Mouse (Mus musculus): ENCODE data around the gene Ppif. TPM values are rescaled to one million over a fixed set of nuclear protein-coding genes. Genes with fewer than 3 reads are reported as not detected.

Gene Ppif
- polyA plus RNA-seq, 1 experiment from 2014 or later: 80.0 TPM

DNA sequence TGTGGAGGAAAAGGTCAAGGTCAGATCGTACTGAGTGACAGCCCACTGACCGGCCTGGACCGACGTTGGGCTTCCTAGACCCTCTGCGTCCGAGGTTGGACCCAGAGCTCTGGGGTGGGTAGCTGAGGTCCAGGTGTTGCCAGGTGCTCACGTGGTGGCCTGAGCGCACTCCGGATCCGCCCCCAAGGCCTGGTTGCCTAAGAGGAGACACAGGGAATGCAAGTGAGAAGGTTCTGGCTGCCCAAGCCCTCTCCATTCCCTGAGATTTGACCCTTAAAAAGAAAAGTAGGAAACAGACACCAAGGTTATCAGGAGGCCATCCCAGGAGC, 579 bp downstream of the Ppif start:
- ATAC-seq: peak; percentile 38; the same call in 1 of the 2 replicates
- Histone ChIP-seq H3K27ac (ENCODE audit: low read depth, low read length) (peak overlapping the region; percentile 71), H3K4me2 (replicated peaks; ENCODE audit: low read depth) (peak overlapping the region; percentile 86), H3K4me1 (replicated peaks; ENCODE audit: control insufficient read depth, insufficient read depth, low read length) (peaks cover 7% of the 10 kb centered on the region), H3K9me3 (ENCODE audit: control insufficient read depth) (no peaks in the 10 kb centered on the region), H3K27me3 (replicated peaks; ENCODE audit: control insufficient read depth, insufficient read depth, low read length) (no peaks in the 10 kb centered on the region), H3K9ac (ENCODE audit: low read depth, low read length) (peak overlapping the region; percentile 55), H3K36me3 (ENCODE audit: control insufficient read depth, insufficient read depth) (peaks cover 38% of the 10 kb centered on the region), H3K4me3 (ENCODE audit: low read depth, low read length) (peak overlapping the region; percentile 69)
- no peak for TF ChIP-seq CTCF (IDR thresholded peaks at IDR 0.05; ENCODE audit: low read depth)
- 2% methylated on average over 10 of the region's 10 CpGs for WGBS

DNA sequence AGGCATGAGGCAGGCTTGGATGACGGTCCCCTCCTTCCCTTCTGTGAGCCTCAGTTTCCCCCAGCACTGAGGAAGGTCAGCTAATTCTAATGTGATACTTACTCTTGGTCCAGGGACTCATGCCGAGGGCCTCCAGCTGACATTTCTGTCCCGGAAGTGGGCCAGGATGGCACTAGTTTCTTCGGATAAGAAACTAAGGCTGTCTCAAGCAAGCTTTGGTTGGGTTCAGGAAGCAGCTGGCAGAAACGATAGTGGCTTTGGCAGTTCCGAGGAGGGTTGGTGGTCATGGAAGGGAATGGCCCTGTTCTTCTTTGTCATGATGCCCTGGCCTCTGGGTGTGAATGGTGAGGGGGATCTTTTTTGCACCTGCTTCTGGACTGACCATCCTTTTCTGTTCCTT, 1.1 kb downstream of the Ppif start:
- H3K27ac ChIP-seq (ENCODE audit: low read depth, low read length): no peak overlapping the region
- no peak for TF ChIP-seq CTCF (IDR thresholded peaks at IDR 0.05; ENCODE audit: low read depth)
- H3K9ac ChIP-seq (ENCODE audit: low read depth, low read length): peak overlapping the region; percentile 55; the same call in 1 of the 2 replicates
- WGBS: 38% methylated on average over 6 of the region's 6 CpGs
- no peak for ATAC-seq
- H3K4me2 ChIP-seq (replicated peaks; ENCODE audit: low read depth): peak overlapping the region; percentile 86
- peaks cover 7% of the 10 kb centered on the region for H3K4me1 ChIP-seq (replicated peaks; ENCODE audit: control insufficient read depth, insufficient read depth, low read length)
- no peaks in the 10 kb centered on the region for H3K9me3 ChIP-seq (ENCODE audit: control insufficient read depth)
- H3K27me3 ChIP-seq (replicated peaks; ENCODE audit: control insufficient read depth, insufficient read depth, low read length): no peaks in the 10 kb centered on the region
- peak overlapping the region; percentile 69 for H3K4me3 ChIP-seq (ENCODE audit: low read depth, low read length)
- H3K36me3 ChIP-seq (ENCODE audit: control insufficient read depth, insufficient read depth): peaks cover 42% of the 10 kb centered on the region

DNA sequence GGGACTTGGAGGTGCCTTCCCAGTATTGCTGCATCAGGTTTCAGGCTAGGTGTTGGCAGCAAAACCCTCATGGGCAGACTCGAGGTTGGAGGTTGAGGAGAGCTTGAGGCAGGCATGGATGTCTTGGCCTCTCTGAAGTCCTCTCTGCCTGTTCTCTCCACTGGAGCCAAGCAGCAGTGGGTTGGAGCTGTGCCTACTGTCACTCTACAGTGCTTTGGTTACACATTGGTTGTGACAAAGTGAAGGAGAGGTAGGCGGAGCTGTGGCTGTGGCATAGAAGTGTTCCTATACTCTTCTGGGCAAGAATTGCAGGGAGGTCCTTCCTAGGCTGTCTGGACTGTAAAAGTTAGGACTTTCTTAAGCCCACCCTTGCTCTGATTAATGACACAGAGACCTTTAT, 2.4 kb downstream of the Ppif start:
- TF ChIP-seq CTCF (IDR thresholded peaks at IDR 0.05; ENCODE audit: low read depth): no peak
- 65% methylated on average over 2 of the region's 2 CpGs for WGBS
- Histone ChIP-seq H3K36me3 (ENCODE audit: control insufficient read depth, insufficient read depth) (peaks cover 48% of the 10 kb centered on the region), H3K4me3 (ENCODE audit: low read depth, low read length) (no peak overlapping the region), H3K27ac (ENCODE audit: low read depth, low read length) (no peak overlapping the region), H3K9me3 (ENCODE audit: control insufficient read depth) (no peaks in the 10 kb centered on the region), H3K9ac (ENCODE audit: low read depth, low read length) (no peak overlapping the region), H3K27me3 (replicated peaks; ENCODE audit: control insufficient read depth, insufficient read depth, low read length) (no peaks in the 10 kb centered on the region), H3K4me1 (replicated peaks; ENCODE audit: control insufficient read depth, insufficient read depth, low read length) (peaks cover 7% of the 10 kb centered on the region), H3K4me2 (replicated peaks; ENCODE audit: low read depth) (no peak overlapping the region)
- ATAC-seq: no peak

DNA sequence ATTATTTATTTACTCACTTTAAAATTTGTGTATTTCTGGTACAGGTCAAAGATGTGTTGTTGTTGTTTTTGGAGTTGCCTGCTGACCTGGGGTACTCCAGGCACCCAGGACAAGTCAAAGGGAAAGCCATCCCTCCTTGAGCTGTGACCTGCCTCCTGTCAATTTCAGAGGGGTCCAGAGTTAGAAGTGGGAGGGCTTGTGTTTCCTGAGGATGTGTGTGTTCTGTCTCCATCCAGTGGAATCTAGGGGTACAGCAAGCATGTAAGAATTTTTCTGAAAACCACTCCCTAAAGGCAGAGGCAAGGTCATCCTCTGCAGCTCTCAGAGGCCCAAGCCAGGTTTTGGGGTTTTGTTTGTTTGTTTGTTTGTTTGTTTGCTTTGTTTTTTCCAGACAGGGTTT, 8.0 kb downstream of the Ppif start:
- Histone ChIP-seq H3K4me1 (replicated peaks; ENCODE audit: control insufficient read depth, insufficient read depth, low read length) (no peaks in the 10 kb centered on the region), H3K9ac (ENCODE audit: low read depth, low read length) (no peak overlapping the region), H3K27ac (ENCODE audit: low read depth, low read length) (no peak overlapping the region), H3K4me2 (replicated peaks; ENCODE audit: low read depth) (no peak overlapping the region), H3K36me3 (ENCODE audit: control insufficient read depth, insufficient read depth) (peaks cover 35% of the 10 kb centered on the region), H3K9me3 (ENCODE audit: control insufficient read depth) (no peaks in the 10 kb centered on the region), H3K27me3 (replicated peaks; ENCODE audit: control insufficient read depth, insufficient read depth, low read length) (no peaks in the 10 kb centered on the region), H3K4me3 (ENCODE audit: low read depth, low read length) (no peak overlapping the region)
- ATAC-seq: no peak
- peak; percentile 90 for TF ChIP-seq CTCF (IDR thresholded peaks at IDR 0.05; ENCODE audit: low read depth)

DNA sequence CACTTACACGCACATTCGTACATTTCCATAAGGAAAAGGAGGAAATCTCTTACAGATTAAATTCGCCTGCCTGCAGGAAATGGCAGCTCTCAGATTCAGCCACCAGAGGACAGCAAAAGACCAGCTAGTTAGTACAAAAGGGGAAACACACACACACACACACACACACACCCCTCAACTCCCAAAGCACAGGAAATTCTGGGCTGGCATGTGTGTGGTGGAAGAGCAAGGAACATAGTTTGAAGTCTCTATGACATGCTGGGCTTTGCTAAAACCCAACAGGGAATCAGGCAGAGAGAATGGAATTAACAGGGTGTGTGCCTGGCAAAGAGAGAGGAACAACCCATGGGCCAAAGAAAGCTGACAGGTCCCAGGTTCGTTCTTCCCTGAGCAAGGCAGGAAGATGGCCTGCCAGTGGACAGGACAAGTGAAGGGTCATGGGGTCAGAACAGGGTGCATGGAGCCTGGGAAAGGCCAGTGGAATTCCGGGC, 13.8 kb downstream of the Ppif start:
- ATAC-seq: no peak

DNA sequence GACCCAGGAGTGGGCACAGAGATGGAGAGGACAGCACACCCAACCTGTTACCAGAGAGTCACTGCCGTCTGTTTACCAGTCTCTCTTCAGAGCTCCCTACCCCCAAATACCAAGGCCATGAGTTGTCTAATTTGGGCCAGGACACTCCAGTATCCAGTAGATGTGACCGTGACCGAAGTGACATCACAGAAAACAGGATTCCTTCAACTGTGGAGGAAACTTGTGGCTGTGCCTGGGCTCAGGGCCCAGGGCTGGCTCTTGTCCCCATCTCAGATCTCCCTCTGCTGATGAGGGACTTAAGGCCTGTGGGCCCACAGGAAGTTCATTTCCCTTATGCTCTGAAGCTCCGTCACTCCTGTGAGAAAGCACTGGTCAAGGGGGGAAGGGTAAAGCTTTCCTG, 14.5 kb downstream of the Ppif start:
- no peak overlapping the region for H3K4me2 ChIP-seq (replicated peaks; ENCODE audit: low read depth)
- no peaks in the 10 kb centered on the region for H3K9me3 ChIP-seq (ENCODE audit: control insufficient read depth)
- no peak overlapping the region for H3K4me3 ChIP-seq (ENCODE audit: low read depth, low read length)
- H3K36me3 ChIP-seq (ENCODE audit: control insufficient read depth, insufficient read depth): no peaks in the 10 kb centered on the region
- no peak for ATAC-seq
- peaks cover 18% of the 10 kb centered on the region for H3K4me1 ChIP-seq (replicated peaks; ENCODE audit: control insufficient read depth, insufficient read depth, low read length)
- no peak for TF ChIP-seq CTCF (IDR thresholded peaks at IDR 0.05; ENCODE audit: low read depth)
- 55% methylated on average over 4 of the region's 4 CpGs for WGBS
- H3K9ac ChIP-seq (ENCODE audit: low read depth, low read length): no peak overlapping the region
- no peaks in the 10 kb centered on the region for H3K27me3 ChIP-seq (replicated peaks; ENCODE audit: control insufficient read depth, insufficient read depth, low read length)
- no peak overlapping the region for H3K27ac ChIP-seq (ENCODE audit: low read depth, low read length)

More for the DNA sequence above, 13.8 kb downstream of the Ppif start:
- no peak overlapping the region for H3K4me3 ChIP-seq (ENCODE audit: low read depth, low read length)
- H3K27ac ChIP-seq (ENCODE audit: low read depth, low read length): peak overlapping the region; percentile 22; the same call in 1 of the 2 replicates
- TF ChIP-seq CTCF (IDR thresholded peaks at IDR 0.05; ENCODE audit: low read depth): peak; percentile 96
- WGBS: 54% methylated on average over 5 of the region's 5 CpGs
- H3K9ac ChIP-seq (ENCODE audit: low read depth, low read length): no peak overlapping the region
- H3K9me3 ChIP-seq (ENCODE audit: control insufficient read depth): no peaks in the 10 kb centered on the region
- H3K27me3 ChIP-seq (replicated peaks; ENCODE audit: control insufficient read depth, insufficient read depth, low read length): no peaks in the 10 kb centered on the region
- H3K36me3 ChIP-seq (ENCODE audit: control insufficient read depth, insufficient read depth): no peaks in the 10 kb centered on the region
- no peak overlapping the region for H3K4me2 ChIP-seq (replicated peaks; ENCODE audit: low read depth)
- peaks cover 18% of the 10 kb centered on the region for H3K4me1 ChIP-seq (replicated peaks; ENCODE audit: control insufficient read depth, insufficient read depth, low read length)

DNA sequence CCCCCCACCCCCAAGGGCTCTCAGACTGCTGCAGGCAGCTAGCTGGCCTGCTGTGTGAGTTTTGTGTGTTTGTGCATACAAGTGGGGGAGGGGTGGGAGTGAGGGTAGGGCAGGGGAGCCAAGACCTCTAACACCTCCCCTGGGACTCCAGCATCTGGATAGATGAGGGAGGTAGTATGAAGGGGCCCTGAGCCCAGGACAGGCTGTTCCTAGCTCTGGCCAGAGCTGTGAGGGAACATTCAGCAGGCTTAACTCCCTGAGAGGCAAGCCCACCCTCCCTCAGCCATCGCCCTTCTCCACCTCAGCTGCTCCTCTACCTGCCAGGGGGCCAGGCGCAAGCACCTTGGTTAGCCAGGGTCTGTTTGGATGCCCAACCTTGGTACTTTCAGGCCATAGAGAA, 15.0 kb downstream of the Ppif start:
- 95% methylated on average over 2 of the region's 2 CpGs for WGBS
- H3K27me3 ChIP-seq (replicated peaks; ENCODE audit: control insufficient read depth, insufficient read depth, low read length): no peaks in the 10 kb centered on the region
- no peak for TF ChIP-seq CTCF (IDR thresholded peaks at IDR 0.05; ENCODE audit: low read depth)
- H3K4me3 ChIP-seq (ENCODE audit: low read depth, low read length): no peak overlapping the region
- ATAC-seq: no peak
- no peak overlapping the region for H3K4me2 ChIP-seq (replicated peaks; ENCODE audit: low read depth)
- no peaks in the 10 kb centered on the region for H3K9me3 ChIP-seq (ENCODE audit: control insufficient read depth)
- H3K36me3 ChIP-seq (ENCODE audit: control insufficient read depth, insufficient read depth): no peaks in the 10 kb centered on the region
- H3K27ac ChIP-seq (ENCODE audit: low read depth, low read length): no peak overlapping the region
- H3K4me1 ChIP-seq (replicated peaks; ENCODE audit: control insufficient read depth, insufficient read depth, low read length): peaks cover 18% of the 10 kb centered on the region
- H3K9ac ChIP-seq (ENCODE audit: low read depth, low read length): no peak overlapping the region

Data from intestine, postnatal 0 days (tissue).